Mouse (Mus musculus) forebrain, embryonic 10.5 days (tissue): ENCODE measurements around the gene Rcc2. TPM values are rescaled to one million over a fixed set of nuclear protein-coding genes. Genes with fewer than 3 reads are reported as not detected.

Experiments
- DNase-seq: peaks from one replicate; pipeline ENCODE4 v3.0.0-alpha.2; 2017; ENCODE audit warnings: low spot score; ENCODE audit errors: extremely low spot score
- H3K27ac ChIP-seq: fragments of 300-500 bp; sonication (generic); 2 replicates; pipeline ENCODE4 v1.5.1; 2016; ENCODE audit warnings: mild to moderate bottlenecking
- H3K27me3 ChIP-seq: fragments of 300-500 bp; sonication (generic); 2 replicates; pipeline ENCODE4 v1.6.1; 2016; ENCODE audit warnings: mild to moderate bottlenecking; ENCODE audit not compliant: poor library complexity, severe bottlenecking
- H3K36me3 ChIP-seq: fragments of 300-500 bp; sonication (generic); replicated peaks from 2 replicates; pipeline ENCODE4 v1.6.1; 2016; ENCODE audit warnings: mild to moderate bottlenecking, moderate library complexity
- H3K4me1 ChIP-seq: fragments of 300-500 bp; sonication (generic); 2 replicates; pipeline ENCODE4 v1.6.1; 2016
- H3K4me3 ChIP-seq: fragments of 300-500 bp; sonication (generic); 2 replicates; pipeline ENCODE4 v1.5.1; 2016; ENCODE audit warnings: mild to moderate bottlenecking, moderate library complexity
- H3K9me3 ChIP-seq: fragments of 300-500 bp; sonication (generic); 2 replicates; pipeline ENCODE4 v1.6.1; 2016; ENCODE audit warnings: mild to moderate bottlenecking, moderate library complexity
- WGBS: fragments of 180-500 bp; shearing (Covaris S2); methylation state at CpG from one replicate; pipeline ENCODE4 v1.1.7; 2016; 5-methylcytosine and 5-hydroxymethylcytosine counted together
- microRNA-seq: library from miRNA; unstranded; fragments of <30 nt; microRNA quantifications from one replicate; pipeline ENCODE4, GENCODE M21; 2017
- polyA plus RNA-seq: library from polyadenylated mRNA; unstranded; fragments of >200 nt; fragmentation: Nextera tagmentation; extraction: Ambion mirVana; gene quantifications from 2 replicates; pipeline ENCODE4 v1.2.1, GENCODE M21; 2016

The Rcc2 gene
- polyA plus RNA-seq, 1 experiment from 2014 or later: 44.7 TPM

- H3K36me3 ChIP-seq: no peaks in the 10 kb centered on the region
- H3K9me3 ChIP-seq: no peaks in the 10 kb centered on the region
- no peak overlapping the region for H3K4me3 ChIP-seq
- DNase-seq: no peak
- H3K27me3 ChIP-seq: peaks cover 9% of the 10 kb centered on the region
- 80% methylated on average over 3 of the region's 3 CpGs for WGBS
- H3K4me1 ChIP-seq: peaks cover 41% of the 10 kb centered on the region
- H3K27ac ChIP-seq: 0 out of 2 replicates have a peak overlapping the region, but pooled peaks have one; percentile 68
Observed at GRCm38 (mm10) chr4:140755811-140756210, 55.5 kb downstream of the Rcc2 start.

DNA sequence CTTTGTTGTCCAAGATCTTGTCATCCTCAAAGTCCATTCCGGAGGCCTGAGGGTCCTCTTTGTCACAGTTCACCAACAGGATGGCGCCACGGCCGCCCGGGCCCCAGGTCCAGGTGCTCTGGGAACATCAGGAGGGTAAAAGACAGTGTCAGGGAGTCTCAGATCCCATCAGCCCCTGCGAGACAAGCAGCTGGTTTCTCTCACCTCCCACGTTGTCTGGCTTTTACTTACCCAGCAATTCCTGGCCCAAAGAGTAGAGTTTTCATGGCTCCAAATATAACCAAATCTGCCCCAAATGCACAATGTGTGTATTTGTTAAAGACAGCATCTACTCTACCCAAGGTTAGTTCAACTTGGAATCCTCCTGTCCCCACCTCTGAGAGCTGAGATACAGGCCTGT lies 61.3 kb downstream of the Rcc2 start:
- WGBS: 89% methylated on average over 7 of the region's 7 CpGs
- Histone ChIP-seq H3K9me3 (no peaks in the 10 kb centered on the region), H3K27ac (no peak overlapping the region), H3K4me3 (no peak overlapping the region), H3K4me1 (peaks cover 30% of the 10 kb centered on the region), H3K36me3 (no peaks in the 10 kb centered on the region), H3K27me3 (no peaks in the 10 kb centered on the region)
- no peak for DNase-seq

- 18% methylated on average over 9 of the region's 9 CpGs for WGBS
- no peak overlapping the region for H3K4me3 ChIP-seq
- H3K27ac ChIP-seq: no peak overlapping the region
- peak; percentile 62 for DNase-seq
- H3K27me3 ChIP-seq: no peaks in the 10 kb centered on the region
- no peaks in the 10 kb centered on the region for H3K9me3 ChIP-seq
- no peaks in the 10 kb centered on the region for H3K36me3 ChIP-seq
- peaks cover 15% of the 10 kb centered on the region for H3K4me1 ChIP-seq
Observed at GRCm38 (mm10) chr4:140763158-140763557, 62.8 kb downstream of the Rcc2 start.

DNA sequence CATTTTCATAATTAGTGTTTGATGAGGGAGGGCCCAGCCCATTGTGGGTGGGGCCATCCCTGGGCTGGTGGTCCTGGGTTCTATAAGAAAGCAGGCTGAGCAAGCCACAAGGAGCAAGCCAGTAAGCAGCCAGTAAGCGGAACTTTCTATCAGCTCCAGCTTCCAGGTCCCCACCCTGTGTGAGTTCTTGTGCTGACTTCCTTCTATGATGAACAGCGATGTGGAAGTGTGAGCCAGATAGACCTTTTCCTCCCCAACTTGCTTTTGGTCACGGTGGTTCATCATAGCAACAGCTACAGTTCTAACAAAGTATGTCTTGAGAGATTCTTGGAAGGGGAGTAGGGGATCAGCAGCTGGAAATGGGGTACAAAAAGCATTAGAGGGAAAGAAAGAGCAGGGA lies 65.6 kb downstream of the Rcc2 start:
- Histone ChIP-seq H3K27me3 (no peaks in the 10 kb centered on the region), H3K27ac (no peak overlapping the region), H3K4me1 (peaks cover 8% of the 10 kb centered on the region), H3K4me3 (no peak overlapping the region), H3K36me3 (no peaks in the 10 kb centered on the region), H3K9me3 (no peaks in the 10 kb centered on the region)
- WGBS: 91% methylated on average over 3 of the region's 3 CpGs
- DNase-seq: no peak

- no peak overlapping the region for H3K27ac ChIP-seq
- no peaks in the 10 kb centered on the region for H3K27me3 ChIP-seq
- DNase-seq: no peak
- H3K9me3 ChIP-seq: no peaks in the 10 kb centered on the region
- peaks cover 9% of the 10 kb centered on the region for H3K4me1 ChIP-seq
- no peak overlapping the region for H3K4me3 ChIP-seq
- H3K36me3 ChIP-seq: no peaks in the 10 kb centered on the region
- WGBS: 87% methylated on average over 5 of the region's 5 CpGs
Observed at GRCm38 (mm10) chr4:140768973-140769372, 68.6 kb downstream of the Rcc2 start.

- peak overlapping the region; percentile 32 for H3K4me3 ChIP-seq
- DNase-seq: no peak
- no peaks in the 10 kb centered on the region for H3K27me3 ChIP-seq
- H3K27ac ChIP-seq: peak overlapping the region; percentile 16
- peaks cover 13% of the 10 kb centered on the region for H3K4me1 ChIP-seq
- no peaks in the 10 kb centered on the region for H3K9me3 ChIP-seq
- H3K36me3 ChIP-seq: no peaks in the 10 kb centered on the region
- 15% methylated on average over 13 of the region's 13 CpGs for WGBS
Observed at GRCm38 (mm10) chr4:140770433-140770832, 70.1 kb downstream of the Rcc2 start.

- H3K4me1 ChIP-seq: peaks cover 13% of the 10 kb centered on the region
- H3K9me3 ChIP-seq: no peaks in the 10 kb centered on the region
- H3K4me3 ChIP-seq: no peak overlapping the region
- H3K27me3 ChIP-seq: no peaks in the 10 kb centered on the region
- no peaks in the 10 kb centered on the region for H3K36me3 ChIP-seq
- no peak for DNase-seq
- WGBS: 49% methylated on average over 4 of the region's 4 CpGs
- no peak overlapping the region for H3K27ac ChIP-seq
Observed at GRCm38 (mm10) chr4:140771091-140771490, 70.8 kb downstream of the Rcc2 start.

Small RNA genes lying within 50 kb of the gene (microRNA-seq; reads per million reads assigned to microRNA genes)
- gene Gm23045 (not detected), gene Gm25951 (not detected)

Other genes starting within 250 kb of the Rcc2 start
- 22.1 and 23.0 TPM in 2 replicates for gene Arhgef10l, start 34.5 kb upstream of the Rcc2 start, polyA plus RNA-seq
- not detected in 2 replicates for gene Padi6, start 42.1 kb downstream of the Rcc2 start, polyA plus RNA-seq
- gene Padi4, start 73.7 kb downstream of the Rcc2 start, polyA plus RNA-seq: 1.4 and 1.5 TPM in 2 replicates
- gene Padi3, start 110.1 kb downstream of the Rcc2 start, polyA plus RNA-seq: 0.16 and 0.23 TPM in 2 replicates
- gene Padi1, start 145.2 kb downstream of the Rcc2 start, polyA plus RNA-seq: 0.06 and 0.10 TPM in 2 replicates
- gene Padi2, start 205.8 kb downstream of the Rcc2 start, polyA plus RNA-seq: 0.30 and 0.66 TPM in 2 replicates